In the genomic region with DNA sequence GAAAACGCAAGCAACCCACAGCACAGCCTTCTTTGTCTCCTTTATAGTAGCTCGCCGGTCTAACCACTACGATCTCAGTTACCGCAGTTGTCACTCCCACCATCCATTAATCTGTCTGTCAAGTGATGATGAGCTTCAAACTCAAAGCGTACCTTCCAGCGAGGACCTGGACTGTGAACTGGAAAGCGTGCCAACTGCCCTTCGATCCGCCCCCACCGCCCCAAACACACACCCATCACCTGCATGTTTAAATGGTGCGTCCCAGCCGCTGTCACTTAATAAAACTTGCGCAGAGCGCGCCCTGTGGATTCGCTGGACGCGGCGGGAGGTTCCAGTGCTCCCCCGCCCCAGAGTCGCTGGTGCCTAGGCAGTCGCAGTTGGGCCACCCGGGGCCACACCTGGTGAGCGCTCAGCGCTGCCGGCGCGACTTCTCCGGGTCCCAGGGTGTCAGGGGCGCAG, we compare ENCODE assay signal across 7 mouse cellular contexts. TPM values are rescaled to one million over a fixed set of nuclear protein-coding genes. Genes with fewer than 3 reads are reported as not detected.
A peak's percentile ranks its signal among the peaks of the same experiment; 100 is the strongest.
DNase-seq lines count a peak whose midpoint lies in the region; ATAC-seq and TF ChIP-seq lines count a peak whose summit lies in the region.

A gene (plus strand): TSS at position 361 of the 459 bp plus-strand sequence.

- H3K36me3 ChIP-seq in embryonic facial prominence, embryonic 11.5 days (replicated peaks; ENCODE audit: control insufficient read depth, insufficient read depth, low read depth, low read length) = no peaks in the 10 kb centered on the region
- H3K36me3 ChIP-seq in midbrain, embryonic 11.5 days (ENCODE audit: control insufficient read depth, insufficient read depth, low read length) = no peaks in the 10 kb centered on the region

- H3K9me3 ChIP-seq in embryonic facial prominence, embryonic 11.5 days (replicated peaks; ENCODE audit: control insufficient read depth, low read length) = no peaks in the 10 kb centered on the region
- no peaks in the 10 kb centered on the region for H3K9me3 ChIP-seq in midbrain, embryonic 11.5 days (ENCODE audit: control insufficient read depth, low read length)

- no peak for TF ChIP-seq CTCF in brain, embryonic 14.5 days (IDR thresholded peaks at IDR 0.05; ENCODE audit: borderline replicate concordance, extremely low read depth, insufficient read depth, insufficient read length)

- no peak; the same call in 1 of the 2 replicates for ATAC-seq in embryonic facial prominence, embryonic 11.5 days (replicated peaks; ENCODE audit: insufficient number of reproducible peaks, low FRiP score, low TSS enrichment, low read depth)
- 0 out of 2 replicates have a peak, but pooled peaks have one; percentile 14 for ATAC-seq in midbrain, embryonic 11.5 days (ENCODE audit: low FRiP score)
- ATAC-seq in inflammation-experienced regulatory T-cells, adult 6 months = no peak

- peak within 1 kb of the TSS; percentile 23; the same call in 1 of the 2 replicates for H3K4me3 ChIP-seq in embryonic facial prominence, embryonic 11.5 days (ENCODE audit: low read depth, low read length)
- peak within 1 kb of the TSS; percentile 23 for H3K4me3 ChIP-seq in midbrain, embryonic 11.5 days (ENCODE audit: low read depth, low read length)

- TF ChIP-seq POLR2A in brain, embryonic 14.5 days (IDR thresholded peaks at IDR 0.05; ENCODE audit: borderline replicate concordance, extremely low read depth, insufficient read depth, insufficient read length, poor library complexity, severe bottlenecking) = no peak

- H3K9ac ChIP-seq in embryonic facial prominence, embryonic 11.5 days (replicated peaks; ENCODE audit: low read length) = no peak within 1 kb of the TSS
- no peak within 1 kb of the TSS for H3K9ac ChIP-seq in midbrain, embryonic 11.5 days (ENCODE audit: low read length)

- H3K27me3 ChIP-seq in embryonic facial prominence, embryonic 11.5 days (ENCODE audit: control insufficient read depth, insufficient read depth, low read length) = peaks cover 15% of the 10 kb centered on the region
- peaks cover 19% of the 10 kb centered on the region for H3K27me3 ChIP-seq in midbrain, embryonic 11.5 days (ENCODE audit: control insufficient read depth, insufficient read depth, low read length)

- WGBS in embryonic facial prominence, embryonic 11.5 days = 4% methylated on average over 31 of the region's 31 CpGs
- WGBS in midbrain, embryonic 11.5 days = 5% methylated on average over 30 of the region's 31 CpGs

- H3K27ac ChIP-seq in embryonic facial prominence, embryonic 11.5 days (replicated peaks; ENCODE audit: low read depth, low read length) = no peak within 1 kb of the TSS
- H3K27ac ChIP-seq in midbrain, embryonic 11.5 days (ENCODE audit: low read depth, low read length) = no peak within 1 kb of the TSS

- peaks cover 2% of the 10 kb centered on the region; the same call in 1 of the 2 replicates for H3K4me1 ChIP-seq in embryonic facial prominence, embryonic 11.5 days (ENCODE audit: control insufficient read depth, insufficient read depth, low read length)
- peaks cover 6% of the 10 kb centered on the region for H3K4me1 ChIP-seq in midbrain, embryonic 11.5 days (ENCODE audit: control insufficient read depth, insufficient read depth, low read length)

- DNase-seq in brain, embryonic 14.5 days (ENCODE audit: low read depth) = peak; percentile 13
- peak; percentile 11 for DNase-seq in embryonic facial prominence, embryonic 11.5 days (ENCODE audit: low spot score)
- DNase-seq in kidney, adult 11 months = peak; percentile 83
- DNase-seq in midbrain, embryonic 11.5 days (ENCODE audit: low spot score, missing footprints) = peak; percentile 89
- DNase-seq in spleen, postnatal 10 days (ENCODE audit: low spot score in 2 of 2) = no peak
- DNase-seq in spleen, postnatal 4 days (ENCODE audit: low spot score in 2 of 2) = no peak

- H3K4me2 ChIP-seq in embryonic facial prominence, embryonic 11.5 days (ENCODE audit: low read depth, low read length) = peak within 1 kb of the TSS; percentile 38
- H3K4me2 ChIP-seq in midbrain, embryonic 11.5 days = peak within 1 kb of the TSS; percentile 51

RNA-seq across cellular contexts. Expression of the gene that starts here (rescaled TPM):
- 0.04 and 0.06 TPM in 2 replicates for polyA plus RNA-seq in brain, embryonic 14.5 days (2012; rRNA removed)
- 0.10 and 0.13 TPM in 2 replicates for polyA plus RNA-seq in embryonic facial prominence, embryonic 11.5 days (2014; fragmentation: Nextera tagmentation; extraction: Ambion mirVana)
- polyA plus RNA-seq in midbrain, embryonic 11.5 days (2014; fragmentation: Nextera tagmentation; extraction: Ambion mirVana) = 0.05 TPM in 1 of 2 replicates, not detected in the other
- polyA plus RNA-seq in inflammation-experienced regulatory T-cells, adult 6 months (2017; shearing (Covaris generic)) = not detected

Comparison
In these comparisons a context has a peak if more than half of its experiments do, and no peak if none do; other contexts are left out.
1. Peak in DNase-seq in brain, embryonic 14.5 days; RNA of the gene not detected or under 1 TPM.
2. Peak in DNase-seq, H3K4me3 ChIP-seq and H3K4me2 ChIP-seq in embryonic facial prominence, embryonic 11.5 days; RNA of the gene not detected or under 1 TPM.
3. Peak in DNase-seq, ATAC-seq, H3K4me3 ChIP-seq and H3K4me2 ChIP-seq in midbrain, embryonic 11.5 days; RNA of the gene not detected or under 1 TPM.